Mouse (Mus musculus) midbrain, embryonic 10.5 days (tissue): ENCODE measurements around the gene Bend5. TPM values are rescaled to one million over a fixed set of nuclear protein-coding genes. Genes with fewer than 3 reads are reported as not detected.

Source experiments
- DNase-seq: peaks from one replicate; pipeline ENCODE4 v3.0.0-alpha.2; 2017; ENCODE audit warnings: low spot score
- H3K27ac ChIP-seq: fragments of 300-500 bp; sonication (generic); replicated peaks from 2 replicates; pipeline ENCODE4 v1.5.1; 2016; ENCODE audit warnings: mild to moderate bottlenecking
- H3K27me3 ChIP-seq: fragments of 300-500 bp; sonication (generic); 2 replicates; pipeline ENCODE4 v1.6.1; 2016; ENCODE audit warnings: low read depth, mild to moderate bottlenecking; ENCODE audit not compliant: poor library complexity, severe bottlenecking
- H3K36me3 ChIP-seq: fragments of 300-500 bp; sonication (generic); 2 replicates; pipeline ENCODE4 v1.6.1; 2016; ENCODE audit warnings: mild to moderate bottlenecking, moderate library complexity
- H3K4me1 ChIP-seq: fragments of 300-500 bp; sonication (generic); 2 replicates; pipeline ENCODE4 v1.6.1; 2016
- H3K4me3 ChIP-seq: fragments of 300-500 bp; sonication (generic); 2 replicates; pipeline ENCODE4 v1.5.1; 2016; ENCODE audit warnings: mild to moderate bottlenecking, moderate library complexity
- H3K9me3 ChIP-seq: fragments of 300-500 bp; sonication (generic); replicated peaks from 2 replicates; pipeline ENCODE4 v1.6.1; 2016; ENCODE audit warnings: mild to moderate bottlenecking
- WGBS: fragments of 180-500 bp; shearing (Covaris S2); methylation state at CpG from one replicate; pipeline ENCODE4 v1.1.7; 2016; 5-methylcytosine and 5-hydroxymethylcytosine counted together
- polyA plus RNA-seq: library from polyadenylated mRNA; unstranded; fragments of >200 nt; fragmentation: Nextera tagmentation; extraction: Ambion mirVana; gene quantifications from 2 replicates; pipeline ENCODE4 v1.2.1, GENCODE M21; 2016

Gene Bend5
- polyA plus RNA-seq, 1 experiment from 2014 or later = 26.3 TPM

DNA sequence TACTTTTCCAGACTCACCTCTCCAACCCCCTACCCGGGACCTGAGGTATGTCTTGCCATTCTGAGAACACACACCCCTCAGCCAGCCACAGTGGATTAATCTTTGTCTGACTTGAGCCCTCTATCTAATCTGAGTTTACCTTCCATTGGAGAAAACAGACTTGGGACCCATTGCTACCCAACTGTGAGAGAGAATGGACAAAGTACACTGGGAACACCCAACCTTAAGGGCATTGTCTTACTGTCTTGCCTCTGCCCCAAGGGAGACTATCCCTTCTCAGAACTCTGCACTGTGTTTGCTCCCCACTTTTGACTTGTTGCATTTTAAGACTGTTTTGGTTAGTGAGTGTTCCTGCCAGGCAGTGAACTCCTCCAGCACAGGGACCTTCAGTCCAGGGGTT is 4.7 kb downstream of the Bend5 start:
- no peak for DNase-seq
- Histone ChIP-seq H3K27me3 (no peaks in the 10 kb centered on the region), H3K9me3 (no peaks in the 10 kb centered on the region), H3K4me3 (no peak overlapping the region), H3K27ac (no peak overlapping the region), H3K36me3 (peaks cover 41% of the 10 kb centered on the region), H3K4me1 (peaks cover 17% of the 10 kb centered on the region)
- 91% methylated on average over 1 of the region's 1 CpGs for WGBS

DNA sequence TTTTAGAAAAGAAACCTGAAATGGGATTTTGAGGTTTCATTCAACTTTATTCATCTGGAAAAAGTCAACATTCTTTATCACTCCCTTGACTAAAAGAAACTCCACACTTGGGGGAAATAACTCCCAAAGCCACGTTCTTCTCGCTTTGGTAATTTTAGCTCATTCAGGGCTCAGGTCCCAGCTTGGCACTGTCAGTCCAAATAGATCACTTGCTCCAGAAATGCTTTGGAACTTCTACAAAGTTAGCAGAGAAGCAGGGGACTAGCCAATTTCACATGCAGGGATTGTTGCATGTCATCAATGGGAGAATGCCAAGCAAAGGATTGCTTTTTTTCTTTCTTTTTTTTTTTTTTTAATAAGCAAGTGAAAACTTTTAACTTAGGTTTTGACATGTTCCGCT is 5.2 kb downstream of the Bend5 start:
- no peaks in the 10 kb centered on the region for H3K9me3 ChIP-seq
- 86% methylated on average over 3 of the region's 3 CpGs for WGBS
- peaks cover 16% of the 10 kb centered on the region for H3K4me1 ChIP-seq
- H3K27ac ChIP-seq = no peak overlapping the region
- peaks cover 43% of the 10 kb centered on the region for H3K36me3 ChIP-seq
- DNase-seq = no peak
- no peaks in the 10 kb centered on the region for H3K27me3 ChIP-seq
- H3K4me3 ChIP-seq = no peak overlapping the region

DNA sequence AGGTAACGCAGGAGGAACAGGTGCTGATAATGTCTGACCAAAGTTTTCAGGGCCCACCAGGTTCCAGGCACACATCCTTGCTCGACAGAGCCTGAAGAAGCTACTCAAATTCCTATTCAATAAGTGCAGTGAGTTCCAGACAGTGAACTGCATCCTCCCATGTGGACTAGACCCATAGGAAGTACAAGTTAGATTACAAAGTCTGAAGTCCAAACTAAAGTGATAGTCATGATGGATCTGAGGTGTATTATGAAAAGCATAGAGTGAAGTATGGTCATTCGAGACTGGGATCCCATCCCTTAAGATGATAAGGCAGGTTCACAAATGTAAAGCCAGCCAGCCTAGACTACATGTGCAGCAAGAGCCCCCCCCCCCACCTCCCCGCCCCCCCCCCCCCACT is 6.1 kb downstream of the Bend5 start:
- Histone ChIP-seq H3K36me3 (peaks cover 47% of the 10 kb centered on the region), H3K4me3 (no peak overlapping the region), H3K4me1 (peaks cover 10% of the 10 kb centered on the region), H3K27me3 (no peaks in the 10 kb centered on the region), H3K27ac (no peak overlapping the region), H3K9me3 (no peaks in the 10 kb centered on the region)
- DNase-seq = no peak
- WGBS = 82% methylated on average over 4 of the region's 4 CpGs

DNA sequence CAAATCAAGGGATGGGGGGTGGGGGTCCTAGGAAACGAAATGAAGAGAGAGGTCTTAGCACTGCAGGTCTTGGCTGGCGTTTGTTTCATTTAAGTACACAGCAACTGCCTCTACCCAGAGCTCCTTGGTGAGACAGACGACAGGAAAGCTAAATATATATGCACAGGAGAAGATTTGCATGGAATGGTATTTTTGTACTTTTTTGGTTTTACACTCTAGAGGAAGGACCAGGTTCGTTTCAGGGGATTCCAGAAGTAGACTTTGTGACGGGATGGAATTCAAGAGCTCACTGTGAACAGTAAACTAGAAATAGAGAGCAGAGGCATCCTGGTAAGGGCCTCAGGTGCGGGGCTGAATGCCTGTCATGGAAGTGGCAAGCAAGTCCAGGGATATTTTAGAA is 7.0 kb downstream of the Bend5 start:
- H3K4me3 ChIP-seq = no peak overlapping the region
- 91% methylated on average over 6 of the region's 6 CpGs for WGBS

DNA sequence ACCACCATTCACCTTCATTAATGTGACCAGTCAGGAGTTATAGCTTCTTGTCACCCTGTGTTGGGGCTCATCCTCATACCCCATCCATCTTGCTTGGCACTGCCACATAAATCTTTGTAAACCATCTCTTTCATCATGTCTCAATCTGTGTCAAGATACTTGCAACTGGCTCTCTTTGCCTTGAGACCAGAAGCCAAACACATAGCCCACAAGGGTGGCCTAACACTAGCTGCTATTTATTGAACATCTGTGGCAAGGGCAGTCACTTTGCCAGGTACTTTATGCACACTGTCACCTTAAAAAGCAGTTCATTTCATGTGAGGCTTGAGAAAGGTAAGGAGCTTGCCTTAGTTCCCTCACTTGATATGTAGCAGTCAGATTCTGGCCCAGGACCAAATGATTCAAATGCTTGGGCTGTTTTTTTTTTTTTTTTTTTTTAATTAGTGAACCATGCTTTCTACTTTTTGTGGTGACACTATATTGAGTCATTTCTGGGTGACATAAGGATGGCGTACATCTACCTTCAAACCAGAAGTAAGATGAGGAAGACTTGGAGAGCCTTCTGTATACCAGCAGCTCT is 9.7 kb downstream of the Bend5 start:
- H3K4me1 ChIP-seq = no peaks in the 10 kb centered on the region
- no peaks in the 10 kb centered on the region for H3K9me3 ChIP-seq
- H3K4me3 ChIP-seq = no peak overlapping the region
- no peak overlapping the region for H3K27ac ChIP-seq
- peaks cover 33% of the 10 kb centered on the region for H3K36me3 ChIP-seq
- DNase-seq = no peak
- no peaks in the 10 kb centered on the region for H3K27me3 ChIP-seq
- 88% methylated on average over 1 of the region's 1 CpGs for WGBS

More for the DNA sequence above, 7.0 kb downstream of the Bend5 start:
- H3K27ac ChIP-seq = no peak overlapping the region
- no peaks in the 10 kb centered on the region for H3K9me3 ChIP-seq
- H3K27me3 ChIP-seq = no peaks in the 10 kb centered on the region
- H3K36me3 ChIP-seq = peaks cover 47% of the 10 kb centered on the region
- peaks cover 2% of the 10 kb centered on the region for H3K4me1 ChIP-seq
- DNase-seq = no peak

DNA sequence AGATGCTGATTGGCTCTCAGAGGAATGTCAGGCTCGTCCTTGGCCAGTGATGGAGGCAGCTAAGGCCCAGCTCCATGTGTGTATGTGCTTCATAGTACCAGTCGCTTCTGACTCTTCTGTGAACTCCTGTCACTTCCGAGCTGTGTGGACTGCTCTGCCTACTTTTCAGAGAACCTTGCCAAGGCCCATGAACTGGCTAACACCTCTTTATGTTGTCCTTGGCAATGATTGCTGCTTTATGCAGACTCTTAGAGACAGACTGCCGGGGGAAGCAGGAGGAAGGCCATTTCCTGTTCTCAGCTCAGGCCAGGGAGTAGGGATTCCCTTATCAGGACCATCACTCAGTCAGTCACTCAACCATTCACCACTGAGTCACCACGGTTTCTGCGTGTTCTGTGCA is 10.4 kb downstream of the Bend5 start:
- WGBS = 83% methylated on average over 6 of the region's 6 CpGs

DNA sequence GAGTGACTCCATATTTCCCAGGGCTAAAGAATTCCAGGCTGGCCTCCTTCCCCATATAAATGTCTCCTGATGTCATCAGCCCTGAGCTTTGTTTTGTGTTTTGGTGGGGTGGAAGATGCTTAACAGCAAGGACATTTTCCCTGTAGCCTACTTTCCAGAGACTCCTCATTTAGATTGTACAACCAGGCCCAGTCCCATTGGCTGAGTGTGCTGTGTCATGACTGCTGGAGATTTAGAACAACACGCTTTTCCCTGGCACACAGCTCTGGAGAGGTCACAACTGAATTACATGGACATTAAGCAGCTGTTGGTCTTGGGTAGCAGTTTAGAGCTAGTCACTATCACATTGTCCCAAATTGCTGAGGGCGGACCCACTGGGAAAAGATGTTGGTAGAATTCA is 16.4 kb downstream of the Bend5 start:
- Histone ChIP-seq H3K4me1 (no peaks in the 10 kb centered on the region), H3K4me3 (no peak overlapping the region), H3K27me3 (no peaks in the 10 kb centered on the region), H3K36me3 (peaks cover 52% of the 10 kb centered on the region), H3K9me3 (no peaks in the 10 kb centered on the region), H3K27ac (no peak overlapping the region)
- 92% methylated on average over 2 of the region's 2 CpGs for WGBS
- no peak for DNase-seq

More for the DNA sequence above, 10.4 kb downstream of the Bend5 start:
- no peaks in the 10 kb centered on the region for H3K9me3 ChIP-seq
- H3K4me1 ChIP-seq = no peaks in the 10 kb centered on the region
- no peaks in the 10 kb centered on the region for H3K27me3 ChIP-seq
- peaks cover 27% of the 10 kb centered on the region for H3K36me3 ChIP-seq
- no peak overlapping the region for H3K4me3 ChIP-seq
- no peak for DNase-seq
- no peak overlapping the region for H3K27ac ChIP-seq

DNA sequence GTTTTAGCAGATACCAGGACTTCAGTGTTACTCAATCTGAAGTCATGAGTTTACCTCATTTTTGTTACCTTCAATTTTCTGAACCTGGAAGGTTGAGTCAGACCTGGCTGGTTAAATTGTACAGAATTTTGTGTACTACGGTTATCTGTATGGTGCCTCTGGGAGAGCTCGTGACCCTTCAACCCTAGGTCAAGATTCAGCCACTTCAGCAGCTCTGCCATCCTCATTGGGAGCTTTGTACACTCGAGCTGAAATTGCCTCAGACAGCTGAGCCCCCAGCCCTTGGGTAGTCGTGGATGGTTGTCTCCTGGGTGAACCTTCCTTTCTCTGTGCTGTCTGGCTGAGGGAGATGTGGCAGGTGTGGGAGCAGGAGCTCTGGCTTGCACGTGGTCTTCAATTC is 17.2 kb downstream of the Bend5 start:
- WGBS = 88% methylated on average over 5 of the region's 5 CpGs
- no peak overlapping the region for H3K4me3 ChIP-seq
- H3K27ac ChIP-seq = no peak overlapping the region
- DNase-seq = no peak
- H3K36me3 ChIP-seq = peaks cover 60% of the 10 kb centered on the region
- no peaks in the 10 kb centered on the region for H3K27me3 ChIP-seq
- H3K4me1 ChIP-seq = no peaks in the 10 kb centered on the region
- no peaks in the 10 kb centered on the region for H3K9me3 ChIP-seq

DNA sequence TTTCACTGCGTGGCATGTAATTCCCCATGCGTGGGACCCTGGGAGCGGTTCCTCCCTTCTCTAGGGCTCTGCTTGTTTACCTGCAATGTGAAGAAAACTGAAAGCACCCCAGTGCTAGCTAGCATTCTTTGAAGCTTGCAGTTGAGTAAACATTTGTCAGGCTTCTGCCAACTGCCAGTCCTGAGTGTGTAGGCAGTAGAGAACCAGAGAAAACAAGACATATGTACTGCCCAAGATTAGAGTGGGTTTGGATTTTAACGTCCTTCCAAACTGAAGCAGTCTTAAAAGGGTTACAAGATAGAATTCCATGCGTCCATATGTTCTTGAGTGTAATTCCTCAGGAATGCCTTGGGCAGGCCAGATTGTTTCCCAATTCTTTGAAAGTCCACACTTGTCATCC is 17.6 kb downstream of the Bend5 start:
- H3K4me1 ChIP-seq = no peaks in the 10 kb centered on the region
- no peak for DNase-seq
- 87% methylated on average over 5 of the region's 5 CpGs for WGBS
- H3K27me3 ChIP-seq = no peaks in the 10 kb centered on the region
- H3K36me3 ChIP-seq = peaks cover 64% of the 10 kb centered on the region
- H3K27ac ChIP-seq = no peak overlapping the region
- no peaks in the 10 kb centered on the region for H3K9me3 ChIP-seq
- H3K4me3 ChIP-seq = no peak overlapping the region

DNA sequence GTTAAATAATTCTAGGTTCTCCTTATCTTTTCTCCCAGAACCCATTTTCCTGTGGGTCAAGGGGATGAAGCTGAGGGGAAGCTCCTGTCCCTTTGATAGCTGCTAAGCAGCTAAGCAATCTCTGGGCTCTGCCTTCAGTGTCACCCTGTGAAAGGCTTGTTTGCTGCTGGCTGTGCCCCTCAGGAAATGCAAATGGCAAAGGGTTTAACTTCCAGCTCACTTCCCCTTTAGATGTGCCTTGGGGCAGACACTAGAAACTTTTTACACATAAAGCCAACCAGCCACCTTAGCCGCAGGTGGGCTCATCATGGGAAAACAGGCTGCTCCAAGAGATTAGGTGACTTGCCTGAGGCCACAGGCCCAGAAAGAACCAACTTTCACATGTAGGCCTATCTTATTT is 26.9 kb downstream of the Bend5 start:
- Histone ChIP-seq H3K4me3 (no peak overlapping the region), H3K27me3 (peaks cover 26% of the 10 kb centered on the region), H3K9me3 (no peaks in the 10 kb centered on the region), H3K36me3 (peaks cover 31% of the 10 kb centered on the region), H3K27ac (no peak overlapping the region), H3K4me1 (peaks cover 50% of the 10 kb centered on the region)
- 67% methylated on average over 1 of the region's 1 CpGs for WGBS
- no peak for DNase-seq

DNA sequence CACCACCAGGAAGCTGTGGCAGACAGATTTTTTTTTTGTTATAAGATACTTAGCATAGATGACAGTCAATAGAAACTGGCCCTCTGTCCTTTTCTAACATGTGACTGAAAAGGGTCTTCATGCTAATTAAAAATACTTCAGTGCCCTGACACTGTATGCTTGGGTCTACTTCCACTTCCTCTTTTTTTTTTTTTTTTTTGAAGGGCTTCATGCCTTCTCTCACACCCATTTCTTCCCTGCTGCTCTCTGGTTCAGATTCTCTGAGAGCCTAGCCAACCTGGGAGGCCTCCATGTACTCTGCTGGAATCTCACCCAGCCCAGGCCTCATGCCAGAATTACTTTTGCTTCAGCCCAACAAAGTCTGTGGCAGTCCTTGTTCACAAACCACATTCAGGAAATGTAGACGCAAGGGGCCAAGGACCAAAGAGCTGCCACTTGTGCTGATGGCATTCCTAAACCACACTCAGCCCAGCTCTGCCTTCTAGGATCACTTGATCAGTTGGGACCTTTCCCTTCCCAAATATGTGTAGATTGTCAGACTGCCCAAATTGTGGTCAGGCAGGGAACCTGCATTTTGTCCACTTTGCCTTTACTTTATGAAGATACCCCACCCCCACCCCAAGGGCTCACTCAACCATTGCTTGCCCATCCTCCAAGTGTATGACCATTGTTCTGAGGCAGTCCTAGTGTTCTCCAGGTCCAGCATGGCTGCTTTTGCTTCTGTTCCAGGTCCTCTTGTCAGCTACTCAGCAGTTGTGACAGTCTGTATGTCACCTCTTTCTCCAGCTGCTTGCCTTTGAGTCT is 27.8 kb downstream of the Bend5 start:
- no peak for DNase-seq
- Histone ChIP-seq H3K9me3 (no peaks in the 10 kb centered on the region), H3K36me3 (peaks cover 30% of the 10 kb centered on the region), H3K4me1 (peaks cover 50% of the 10 kb centered on the region), H3K27ac (0 out of 2 replicates have a peak overlapping the region, but pooled peaks have one; percentile 28), H3K27me3 (peaks cover 36% of the 10 kb centered on the region), H3K4me3 (no peak overlapping the region)
- 73% methylated on average over 1 of the region's 1 CpGs for WGBS

DNA sequence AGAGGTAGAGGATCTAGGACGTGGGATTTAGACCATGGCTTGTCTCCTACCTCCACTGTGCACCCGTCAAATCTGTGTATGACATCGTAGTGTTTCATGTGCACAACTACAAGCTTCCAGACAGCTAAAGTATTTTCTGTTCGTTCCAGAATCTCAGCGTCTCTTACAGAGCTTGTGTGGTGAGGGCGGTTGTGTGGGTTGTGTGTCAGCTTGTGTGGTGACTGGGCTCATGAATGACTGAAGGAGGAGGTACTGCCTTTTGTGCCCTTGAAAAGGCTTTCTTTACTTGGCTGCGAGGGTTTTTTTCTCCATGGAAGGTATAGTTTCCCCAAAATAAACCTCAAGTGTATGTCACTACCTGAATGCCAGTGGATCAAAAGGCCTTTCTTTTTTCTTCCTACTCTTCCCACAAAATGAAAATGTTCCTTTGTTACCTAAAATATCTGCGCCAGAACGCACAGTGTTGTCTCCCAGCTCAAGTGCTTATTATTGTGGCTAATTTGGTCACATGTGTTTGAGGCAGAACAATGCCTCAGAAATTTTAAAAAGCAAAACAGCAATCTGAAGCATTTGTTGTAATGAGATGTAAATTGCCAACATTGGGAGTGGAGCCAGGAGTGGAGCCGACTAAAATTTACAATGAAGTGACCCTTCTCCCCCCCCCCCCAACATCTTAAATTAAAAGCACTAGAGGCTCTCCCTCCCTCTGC is 29.3 kb downstream of the Bend5 start:
- H3K27ac ChIP-seq = peak overlapping the region; percentile 65
- H3K36me3 ChIP-seq = peaks cover 34% of the 10 kb centered on the region
- peaks cover 40% of the 10 kb centered on the region for H3K27me3 ChIP-seq
- no peak for DNase-seq
- no peaks in the 10 kb centered on the region for H3K9me3 ChIP-seq
- H3K4me3 ChIP-seq = no peak overlapping the region
- WGBS = 68% methylated on average over 10 of the region's 10 CpGs
- peaks cover 50% of the 10 kb centered on the region for H3K4me1 ChIP-seq

DNA sequence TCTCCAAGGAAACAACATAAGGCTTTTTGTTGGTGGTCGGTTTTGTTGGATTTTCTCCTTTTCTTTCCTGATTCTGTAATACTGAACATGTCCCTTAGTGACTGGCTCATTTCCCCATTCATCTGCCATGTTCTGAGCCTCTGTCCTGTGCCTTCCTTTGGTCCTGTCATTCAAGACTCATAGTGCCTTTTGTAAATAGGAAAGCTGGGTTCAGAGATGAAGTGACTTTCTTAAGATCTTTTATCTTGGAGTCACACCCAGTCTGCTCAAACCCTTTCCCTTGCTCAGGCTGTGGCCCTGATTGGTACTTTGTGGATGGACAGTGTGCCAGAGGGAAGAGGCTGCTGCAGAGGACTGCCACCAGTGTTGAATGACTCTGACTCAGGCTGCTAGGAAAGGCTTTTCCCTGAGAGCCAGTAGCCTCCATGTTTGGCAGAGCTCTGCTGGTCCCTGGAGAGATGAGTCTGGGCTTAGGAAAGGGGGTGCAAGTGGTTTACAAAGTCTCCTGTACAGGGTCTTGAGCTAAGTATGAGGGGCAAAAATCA is 29.9 kb downstream of the Bend5 start:
- peaks cover 40% of the 10 kb centered on the region for H3K27me3 ChIP-seq
- H3K27ac ChIP-seq = peak overlapping the region; percentile 65
- peaks cover 50% of the 10 kb centered on the region for H3K4me1 ChIP-seq
- H3K36me3 ChIP-seq = peaks cover 39% of the 10 kb centered on the region
- H3K4me3 ChIP-seq = no peak overlapping the region
- peak; percentile 19 for DNase-seq
- no peaks in the 10 kb centered on the region for H3K9me3 ChIP-seq
- 8% methylated on average over 1 of the region's 1 CpGs for WGBS
